Mouse (Mus musculus) cerebellum, adult 2 months (tissue): ENCODE measurements around the gene Hs6st2. TPM values are rescaled to one million over a fixed set of nuclear protein-coding genes. Genes with fewer than 3 reads are reported as not detected.

Source experiments
- DNase-seq, 2 experiments: peaks; one replicate each; pipeline ENCODE4 v3.0.0; 2021
- H3K27ac ChIP-seq: fragments of 200-500 bp; 2 replicates; pipeline ENCODE4 v1.5.1; 2012; ENCODE audit warnings: low read length, control low read depth, inconsistent platforms; ENCODE audit not compliant: insufficient read depth
- H3K27me3 ChIP-seq: fragments of 200-500 bp; 2 replicates; pipeline ENCODE4 v1.6.1; 2012; ENCODE audit warnings: inconsistent platforms, mild to moderate bottlenecking, low read length, moderate library complexity; ENCODE audit not compliant: control insufficient read depth, insufficient read depth
- H3K4me1 ChIP-seq: fragments of 200-500 bp; 2 replicates; pipeline ENCODE4 v1.6.1; 2011; ENCODE audit warnings: low read length; ENCODE audit not compliant: control insufficient read depth, insufficient read depth
- H3K4me3 ChIP-seq: fragments of 200-500 bp; replicated peaks from 2 replicates; pipeline ENCODE3; 2011; ENCODE audit warnings: mild to moderate bottlenecking, low read depth, low read length, control low read depth; ENCODE audit not compliant: insufficient read depth
- CTCF ChIP-seq: fragments of 200-500 bp; IDR thresholded peaks from 2 replicates; pipeline ENCODE4 v1.5.1; 2011; ENCODE audit warnings: low read depth, mild to moderate bottlenecking, control low read depth, low read length, moderate library complexity, borderline replicate concordance; ENCODE audit not compliant: insufficient read depth
- POLR2A ChIP-seq: fragments of 200-500 bp; IDR thresholded peaks from 2 replicates; pipeline ENCODE4 v1.6.1; 2011; ENCODE audit warnings: low read length, control low read depth, borderline replicate concordance; ENCODE audit not compliant: insufficient read depth
- WGBS: fragments of 180-500 bp; shearing (Covaris S2); methylation state at CpG from one replicate; pipeline ENCODE4 v1.1.7; 2018; 5-methylcytosine and 5-hydroxymethylcytosine counted together
- polyA plus RNA-seq: library from polyadenylated mRNA; depleted of rRNA; stranded (reverse); fragments of >200 nt; gene quantifications from 2 replicates; pipeline ENCODE4 v1.2.3, GENCODE M21; 2012

Gene Hs6st2
- polyA plus RNA-seq, 1 experiment, result 22.4 TPM

DNA sequence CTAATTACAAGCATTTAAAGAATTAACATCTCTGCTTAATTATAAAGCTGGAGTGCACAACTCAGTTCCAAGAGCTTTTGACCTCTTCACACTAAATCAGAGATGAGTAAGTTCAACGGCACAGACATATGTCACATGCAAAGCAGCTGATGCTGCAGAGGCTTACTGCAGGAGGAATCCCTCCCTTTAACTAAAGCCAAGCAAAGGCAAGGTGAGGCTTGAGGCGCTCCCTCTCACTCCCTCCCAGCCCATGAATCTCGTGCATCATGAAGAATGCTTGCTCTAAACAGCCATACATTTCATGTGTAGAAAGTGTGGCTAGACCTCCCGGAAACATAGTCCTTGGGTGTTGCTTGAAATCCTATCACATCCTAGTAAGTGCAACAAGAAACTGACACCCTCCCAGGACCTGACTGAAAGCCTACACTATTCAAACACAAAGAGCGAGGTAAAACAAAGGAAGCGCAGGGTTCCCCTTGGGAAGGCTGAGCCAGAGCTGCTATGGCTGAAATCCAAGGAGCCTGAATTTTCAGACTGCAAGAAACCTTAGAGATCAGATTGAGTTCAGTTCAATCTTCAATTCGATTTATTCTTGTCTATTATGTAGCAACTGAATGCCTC, 67.2 kb downstream of the Hs6st2 start:
- 41% methylated on average over 7 of the region's 7 CpGs for WGBS
- DNase-seq, result no peak
- Histone ChIP-seq H3K27me3 (no peaks in the 10 kb centered on the region), H3K27ac (no peak overlapping the region), H3K4me1 (no peaks in the 10 kb centered on the region), H3K4me3 (no peak overlapping the region)
- TF ChIP-seq POLR2A (no peak), CTCF (no peak)

GRCm38 (mm10) chrX:51610743-51611142, 70.9 kb downstream of the Hs6st2 start:
- H3K27ac ChIP-seq, result no peak overlapping the region
- WGBS, result 23% methylated on average over 1 of the region's 1 CpGs
- no peaks in the 10 kb centered on the region for H3K4me1 ChIP-seq
- H3K27me3 ChIP-seq, result no peaks in the 10 kb centered on the region
- DNase-seq, result no peak
- TF ChIP-seq POLR2A, result no peak
- no peak for TF ChIP-seq CTCF
- no peak overlapping the region for H3K4me3 ChIP-seq

DNA sequence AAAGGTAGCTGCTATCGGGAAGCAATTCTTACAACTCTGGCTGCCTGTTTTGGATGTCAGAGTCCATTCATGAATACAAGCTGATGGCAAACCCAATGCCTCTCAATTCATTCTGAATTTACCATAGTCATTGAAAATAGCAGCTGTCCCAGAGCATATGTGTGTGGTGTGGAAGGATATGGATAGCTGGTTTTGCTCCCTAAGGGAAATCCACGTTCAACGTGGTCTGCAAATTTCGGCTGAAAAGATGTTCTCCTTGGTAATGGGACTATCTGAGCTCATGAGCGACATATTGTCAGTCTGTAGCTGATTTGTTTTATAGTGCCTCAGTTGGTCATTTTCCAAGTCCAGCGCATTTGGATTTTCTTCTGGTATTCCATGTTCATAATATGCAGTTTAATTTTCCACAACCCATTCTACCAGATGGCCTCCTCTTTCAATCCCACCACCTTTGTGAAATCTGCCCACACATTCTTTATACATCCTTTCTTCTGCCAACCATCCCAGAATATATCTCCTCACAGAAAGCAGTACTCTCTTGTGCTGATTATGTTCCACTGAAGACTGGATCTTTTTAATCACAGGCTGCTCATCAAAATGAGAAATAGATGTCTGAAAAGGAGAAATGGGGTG, 75.3 kb downstream of the Hs6st2 start:
- no peak for TF ChIP-seq POLR2A
- TF ChIP-seq CTCF, result no peak
- WGBS, result 77% methylated on average over 6 of the region's 6 CpGs

DNA sequence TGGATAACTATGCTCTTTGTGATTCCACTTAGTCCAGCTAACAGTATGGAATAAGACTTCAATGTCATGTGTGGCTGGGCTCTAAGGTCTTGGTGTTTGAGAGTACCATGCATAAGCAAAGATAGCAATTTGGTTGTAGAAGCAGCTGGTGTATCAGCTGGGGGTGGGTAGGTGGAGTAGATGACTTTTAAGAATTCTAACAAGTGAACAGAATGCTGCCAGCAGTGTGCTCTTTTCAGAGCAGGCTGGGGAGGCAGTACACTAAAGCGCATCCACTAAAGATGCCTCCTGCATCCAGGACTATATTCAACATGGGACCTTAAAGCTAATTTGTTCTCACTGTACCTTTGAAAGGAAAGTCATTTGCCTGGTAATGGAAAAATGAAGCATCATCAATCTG, 88.9 kb downstream of the Hs6st2 start:
- TF ChIP-seq POLR2A, result no peak
- no peak for TF ChIP-seq CTCF
- WGBS, result 40% methylated on average over 1 of the region's 1 CpGs

More for the DNA sequence above, 75.3 kb downstream of the Hs6st2 start:
- Histone ChIP-seq H3K27ac (no peak overlapping the region), H3K4me1 (no peaks in the 10 kb centered on the region), H3K4me3 (no peak overlapping the region), H3K27me3 (no peaks in the 10 kb centered on the region)
- no peak for DNase-seq

GRCm38 (mm10) chrX:51590448-51591010, 91.1 kb downstream of the Hs6st2 start:
- TF ChIP-seq CTCF (no peak), POLR2A (no peak)
- no peak for DNase-seq
- Histone ChIP-seq H3K4me1 (no peaks in the 10 kb centered on the region; the same call in 1 of the 2 replicates), H3K27me3 (no peaks in the 10 kb centered on the region), H3K27ac (no peak overlapping the region), H3K4me3 (no peak overlapping the region)
- 95% methylated on average over 8 of the region's 8 CpGs for WGBS

More for the DNA sequence above, 88.9 kb downstream of the Hs6st2 start:
- H3K4me3 ChIP-seq, result no peak overlapping the region
- peak; percentile 14 to 51 for DNase-seq
- H3K4me1 ChIP-seq, result no peaks in the 10 kb centered on the region; the same call in 1 of the 2 replicates
- H3K27me3 ChIP-seq, result no peaks in the 10 kb centered on the region
- H3K27ac ChIP-seq, result no peak overlapping the region

- no peak for DNase-seq
- WGBS, result 43% methylated on average over 3 of the region's 3 CpGs
- no peaks in the 10 kb centered on the region for H3K27me3 ChIP-seq
- no peak overlapping the region for H3K27ac ChIP-seq
- no peak for TF ChIP-seq CTCF
- TF ChIP-seq POLR2A, result no peak
- H3K4me3 ChIP-seq, result no peak overlapping the region
- H3K4me1 ChIP-seq, result no peaks in the 10 kb centered on the region
Observed at GRCm38 (mm10) chrX:51585444-51585843, 96.2 kb downstream of the Hs6st2 start.

GRCm38 (mm10) chrX:51581704-51582103, 100.0 kb downstream of the Hs6st2 start:
- no peak overlapping the region for H3K4me3 ChIP-seq
- H3K4me1 ChIP-seq, result no peaks in the 10 kb centered on the region
- no peaks in the 10 kb centered on the region for H3K27me3 ChIP-seq
- no peak for DNase-seq
- TF ChIP-seq POLR2A (no peak), CTCF (no peak)
- 79% methylated on average over 3 of the region's 3 CpGs for WGBS
- no peak overlapping the region for H3K27ac ChIP-seq

DNA sequence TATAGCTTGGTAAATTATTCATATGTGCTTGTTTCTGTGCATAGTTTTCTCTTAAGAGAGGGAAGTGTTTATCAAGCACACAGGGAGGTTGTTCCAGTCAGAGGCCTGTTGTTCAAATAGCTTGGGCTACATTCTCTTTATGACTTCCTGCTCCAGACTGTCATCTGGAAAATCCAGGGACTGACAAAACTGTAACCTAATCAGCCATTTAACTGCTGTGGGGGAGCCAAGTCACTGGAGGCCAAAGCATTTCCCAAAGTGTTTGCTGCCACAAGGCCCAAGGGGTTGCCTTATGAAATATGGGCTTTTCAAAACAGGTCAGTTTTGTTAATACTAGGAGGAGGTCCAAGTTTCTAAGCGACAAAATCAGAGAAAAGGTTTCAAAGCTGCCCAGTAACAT, 119.8 kb downstream of the Hs6st2 start:
- no peaks in the 10 kb centered on the region for H3K4me1 ChIP-seq
- TF ChIP-seq CTCF (no peak), POLR2A (no peak)
- no peak overlapping the region for H3K4me3 ChIP-seq
- DNase-seq, result no peak
- no peak overlapping the region for H3K27ac ChIP-seq
- no peaks in the 10 kb centered on the region for H3K27me3 ChIP-seq
- WGBS, result 71% methylated on average over 1 of the region's 1 CpGs
